Mouse (Mus musculus) G1E (cell line): ENCODE results near the gene Gipc3.

Experiments
- CTCF ChIP-seq: IDR thresholded peaks from 2 replicates; pipeline ENCODE4 v1.5.1; 2012; ENCODE audit warnings: low read depth, low read length, inconsistent platforms, mixed read lengths
- GATA1 ChIP-seq: IDR thresholded peaks from 2 replicates; pipeline ENCODE4 v1.6.1; 2012; ENCODE audit warnings: borderline replicate concordance, low read length, inconsistent platforms, mixed read lengths

DNA sequence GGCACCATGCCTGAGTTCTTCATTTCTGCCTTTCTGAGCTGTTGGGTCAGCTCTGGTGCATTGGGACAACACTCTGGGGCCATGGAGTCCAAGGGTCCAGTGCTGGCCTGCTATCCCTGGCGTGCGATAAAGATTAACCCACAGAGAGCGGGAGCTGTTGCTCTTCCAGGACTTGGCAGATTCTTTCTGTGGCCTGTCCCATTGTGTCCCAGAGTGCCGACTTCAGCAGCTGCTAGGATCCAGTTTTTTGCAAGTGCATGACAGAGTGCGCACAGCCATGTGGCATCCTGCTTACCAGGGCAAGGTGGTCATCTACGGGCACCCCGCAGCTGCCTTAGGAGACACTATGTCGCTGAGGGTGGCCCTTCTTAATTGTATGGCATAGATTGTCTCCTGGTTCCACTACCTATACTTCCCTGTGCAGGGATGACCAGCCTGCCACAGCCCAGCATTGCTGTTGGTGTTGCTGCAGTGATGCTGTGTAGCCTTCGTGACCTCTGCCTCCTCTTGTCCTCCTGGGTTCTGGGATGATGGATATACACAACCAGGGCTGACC, 42.6 kb downstream of the Gipc3 start:
- TF ChIP-seq CTCF (no peak), GATA1 (no peak)
